Mouse (Mus musculus) hindbrain, embryonic 13.5 days (tissue): Measurements from ENCODE around the gene Zfhx3. TPM values are rescaled to one million over a fixed set of nuclear protein-coding genes. Genes with fewer than 3 reads are reported as not detected.

Experiments
- ATAC-seq: fragments of 200-750 bp; cut with Nextera tagmentation; 2 replicates; pipeline ENCODE4 v1.8.0; 2017; ENCODE audit warnings: moderate TSS enrichment; ENCODE audit not compliant: low FRiP score
- H3K27ac ChIP-seq: fragments of 300-500 bp; sonication (generic); 2 replicates; pipeline ENCODE4 v1.5.1; 2015; ENCODE audit warnings: inconsistent platforms, mild to moderate bottlenecking, moderate library complexity
- H3K27me3 ChIP-seq: fragments of 300-500 bp; sonication (generic); 2 replicates; pipeline ENCODE4 v1.6.1; 2015; ENCODE audit warnings: mild to moderate bottlenecking, inconsistent platforms
- H3K36me3 ChIP-seq: fragments of 300-500 bp; sonication (generic); 2 replicates; pipeline ENCODE4 v1.6.1; 2015; ENCODE audit warnings: mild to moderate bottlenecking, inconsistent platforms
- H3K4me1 ChIP-seq: fragments of 300-500 bp; sonication (generic); replicated peaks from 2 replicates; pipeline ENCODE4 v1.6.1; 2015; ENCODE audit warnings: inconsistent platforms
- H3K4me2 ChIP-seq: fragments of 300-500 bp; sonication (generic); 2 replicates; pipeline ENCODE4 v1.6.1; 2015; ENCODE audit warnings: inconsistent platforms, mild to moderate bottlenecking, moderate library complexity
- H3K4me3 ChIP-seq: fragments of 300-500 bp; sonication (generic); 2 replicates; pipeline ENCODE4 v1.5.1; 2015; ENCODE audit warnings: mild to moderate bottlenecking, inconsistent platforms
- H3K9ac ChIP-seq: fragments of 300-500 bp; sonication (generic); 2 replicates; pipeline ENCODE4 v1.6.1; 2015; ENCODE audit warnings: mild to moderate bottlenecking, inconsistent platforms
- H3K9me3 ChIP-seq: fragments of 300-500 bp; sonication (generic); 2 replicates; pipeline ENCODE4 v1.6.1; 2016; ENCODE audit warnings: inconsistent platforms
- WGBS: fragments of 180-500 bp; shearing (Covaris S2); methylation state at CpG from one replicate; pipeline ENCODE4 v1.1.7; 2015; 5-methylcytosine and 5-hydroxymethylcytosine counted together
- polyA plus RNA-seq: library from polyadenylated mRNA; unstranded; fragments of >200 nt; fragmentation: Nextera tagmentation; extraction: Ambion mirVana; gene quantifications from 2 replicates; pipeline ENCODE4 v1.2.1, GENCODE M21; 2015

Zfhx3 gene
- polyA plus RNA-seq, 1 experiment from 2014 or later = 36.9 TPM

DNA sequence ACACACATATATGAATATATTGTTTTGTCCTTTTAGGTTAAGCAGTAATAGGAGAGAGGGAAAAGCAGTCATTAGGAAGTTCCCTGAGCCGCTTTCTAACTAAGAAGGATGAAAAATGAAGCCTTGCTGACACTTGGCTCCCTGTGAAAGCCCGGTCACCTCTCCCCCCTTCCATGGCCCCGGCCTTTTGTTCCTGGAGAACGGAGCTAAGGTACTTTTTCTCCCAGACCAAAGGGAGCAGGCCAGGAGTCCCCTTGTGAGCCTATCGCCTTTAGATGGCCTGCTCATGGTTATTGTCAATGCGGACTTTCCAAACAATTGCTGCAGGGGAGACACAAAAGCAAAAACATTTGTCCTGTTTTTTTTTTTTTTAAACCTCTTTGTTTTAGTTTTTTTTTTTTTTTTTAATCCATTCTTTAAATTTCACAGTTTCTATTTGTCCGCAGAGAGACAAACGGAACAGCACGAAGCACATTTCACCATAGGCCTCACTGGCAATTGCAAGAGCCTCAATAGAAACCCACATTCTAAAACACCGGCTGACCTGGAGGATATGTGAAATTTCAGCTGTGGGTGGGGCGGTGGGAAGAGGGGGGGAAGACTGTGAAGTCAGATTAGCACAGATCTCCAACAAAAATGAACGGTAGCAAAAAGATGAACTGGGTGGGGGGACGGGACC is 767.6 kb downstream of the Zfhx3 start:
- Histone ChIP-seq H3K9ac (peak overlapping the region; percentile 99), H3K4me3 (peak overlapping the region; percentile 22), H3K27ac (peak overlapping the region; percentile 100), H3K36me3 (no peaks in the 10 kb centered on the region), H3K27me3 (peaks cover 21% of the 10 kb centered on the region), H3K4me2 (peak overlapping the region; percentile 93), H3K9me3 (no peaks in the 10 kb centered on the region), H3K4me1 (peaks cover 78% of the 10 kb centered on the region)
- ATAC-seq = no peak
- 16% methylated on average over 13 of the region's 13 CpGs for WGBS

DNA sequence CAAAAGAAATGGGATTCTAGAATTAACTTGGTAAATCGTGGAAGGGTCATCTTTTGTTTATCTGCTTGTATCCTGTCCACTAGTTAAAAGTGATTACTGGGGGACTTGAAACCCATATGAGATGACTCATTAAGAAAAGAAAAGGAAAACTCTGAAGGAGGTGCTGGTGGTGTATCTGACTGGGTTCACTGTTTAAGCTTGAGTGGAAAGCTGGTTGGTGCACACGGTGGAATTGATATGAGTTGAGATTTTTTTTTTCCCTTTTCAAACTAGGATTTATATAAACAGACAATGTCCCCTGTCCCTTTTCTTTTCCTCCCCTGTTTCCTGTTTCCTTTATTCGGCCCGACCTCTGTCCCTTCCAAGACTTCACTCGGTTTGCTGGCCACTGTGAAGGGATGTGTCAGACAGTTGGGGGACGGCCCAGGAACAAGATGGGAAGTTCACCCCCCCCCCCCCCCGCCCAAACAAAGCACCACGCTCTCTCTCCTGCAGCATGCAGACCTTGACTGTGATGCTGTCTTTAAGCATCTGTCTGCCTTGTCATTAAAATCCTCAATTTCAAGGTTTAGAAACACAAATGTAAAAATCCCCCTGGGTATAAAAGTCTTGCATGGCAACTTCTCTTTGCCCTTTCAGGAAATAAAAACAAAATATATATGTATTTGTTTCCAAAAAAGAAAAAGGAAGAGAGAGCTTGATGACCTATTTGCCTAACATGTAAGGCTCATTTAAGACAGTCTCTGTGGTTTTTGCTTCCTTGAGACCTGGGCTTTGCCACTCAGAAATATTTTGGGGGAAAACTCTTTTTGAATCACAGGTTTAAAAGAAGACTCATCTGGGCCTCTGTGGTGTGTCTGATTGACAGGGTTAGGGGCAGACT is 768.4 kb downstream of the Zfhx3 start:
- Histone ChIP-seq H3K27ac (peak overlapping the region; percentile 100), H3K9ac (peak overlapping the region; percentile 99), H3K36me3 (no peaks in the 10 kb centered on the region), H3K9me3 (no peaks in the 10 kb centered on the region), H3K4me2 (peak overlapping the region; percentile 93), H3K4me1 (peaks cover 84% of the 10 kb centered on the region), H3K4me3 (peak overlapping the region; percentile 20), H3K27me3 (peaks cover 21% of the 10 kb centered on the region)
- WGBS = 4% methylated on average over 8 of the region's 8 CpGs
- ATAC-seq = no peak

DNA sequence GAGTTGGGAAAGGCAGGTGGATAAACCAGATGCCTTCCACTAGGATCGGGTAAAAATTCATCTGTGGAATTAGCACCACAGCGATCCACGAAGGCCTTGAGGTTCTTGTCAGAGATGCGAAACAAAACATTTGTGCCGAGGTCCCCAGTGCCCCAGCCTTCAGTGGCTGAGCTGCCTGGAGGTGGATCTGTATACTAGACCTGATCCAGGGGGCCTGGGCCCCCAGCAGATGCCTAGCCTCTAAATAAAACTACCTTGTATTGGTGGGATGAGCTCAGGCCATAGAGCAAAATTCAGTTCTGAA is 769.0 kb downstream of the Zfhx3 start:
- peaks cover 88% of the 10 kb centered on the region for H3K4me1 ChIP-seq
- peak overlapping the region; percentile 99 for H3K9ac ChIP-seq
- H3K27me3 ChIP-seq = peaks cover 27% of the 10 kb centered on the region
- H3K4me3 ChIP-seq = peak overlapping the region; percentile 20; the same call in 1 of the 2 replicates
- peak overlapping the region; percentile 100 for H3K27ac ChIP-seq
- WGBS = 22% methylated on average over 5 of the region's 5 CpGs
- H3K36me3 ChIP-seq = no peaks in the 10 kb centered on the region
- ATAC-seq = no peak
- peak overlapping the region; percentile 93 for H3K4me2 ChIP-seq
- no peaks in the 10 kb centered on the region for H3K9me3 ChIP-seq

DNA sequence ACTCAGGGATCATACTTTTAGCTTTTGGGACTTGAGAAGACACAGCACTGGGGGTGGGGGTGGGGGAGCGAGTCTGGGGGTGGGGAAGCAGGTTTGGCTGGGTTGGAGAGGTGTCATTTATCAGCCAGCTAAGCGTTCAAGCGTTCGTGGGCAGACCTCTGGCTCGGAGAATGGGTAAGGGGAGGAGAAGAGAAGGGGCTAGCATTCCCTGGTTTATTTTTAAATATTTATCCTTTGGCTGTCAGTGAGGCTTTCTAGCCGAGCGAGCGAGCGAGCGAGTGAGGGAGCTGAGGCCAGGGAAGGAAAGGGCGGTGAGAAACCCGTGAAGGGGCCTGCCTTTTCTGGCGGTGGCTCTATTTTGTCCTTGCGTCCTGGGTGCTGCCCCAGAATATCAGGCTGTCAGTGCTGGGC is 769.6 kb downstream of the Zfhx3 start:
- Histone ChIP-seq H3K27me3 (peaks cover 33% of the 10 kb centered on the region), H3K9ac (peak overlapping the region; percentile 99), H3K9me3 (no peaks in the 10 kb centered on the region), H3K4me1 (peaks cover 88% of the 10 kb centered on the region), H3K36me3 (no peaks in the 10 kb centered on the region), H3K4me3 (peak overlapping the region; percentile 20), H3K27ac (peak overlapping the region; percentile 100), H3K4me2 (peak overlapping the region; percentile 93)
- ATAC-seq = no peak
- WGBS = 22% methylated on average over 14 of the region's 14 CpGs

DNA sequence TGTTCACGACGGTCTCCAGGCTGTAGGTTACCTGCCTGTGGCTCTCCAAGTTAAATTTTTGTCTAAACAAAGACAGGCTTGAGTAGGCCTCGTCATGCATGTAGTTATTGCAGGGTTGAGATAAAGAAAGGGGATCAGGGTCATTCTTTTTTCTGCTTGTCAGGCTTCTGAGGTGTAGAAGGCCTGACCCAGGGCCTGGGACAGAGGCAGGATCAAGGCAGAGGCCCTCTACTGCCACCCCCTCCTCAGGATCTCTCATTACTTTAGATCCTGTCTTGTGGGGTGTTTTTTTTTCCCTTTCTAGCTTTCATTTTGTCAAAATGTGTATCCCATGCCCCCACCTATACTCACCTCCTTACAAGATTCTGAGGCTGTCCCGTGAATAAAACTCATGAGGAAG is 770.2 kb downstream of the Zfhx3 start:
- WGBS = 28% methylated on average over 4 of the region's 4 CpGs
- Histone ChIP-seq H3K36me3 (no peaks in the 10 kb centered on the region), H3K9me3 (no peaks in the 10 kb centered on the region), H3K4me3 (peak overlapping the region; percentile 20), H3K4me1 (peaks cover 88% of the 10 kb centered on the region), H3K9ac (peak overlapping the region; percentile 99), H3K27ac (peak overlapping the region; percentile 100), H3K27me3 (peaks cover 39% of the 10 kb centered on the region), H3K4me2 (peak overlapping the region; percentile 93)
- no peak for ATAC-seq

DNA sequence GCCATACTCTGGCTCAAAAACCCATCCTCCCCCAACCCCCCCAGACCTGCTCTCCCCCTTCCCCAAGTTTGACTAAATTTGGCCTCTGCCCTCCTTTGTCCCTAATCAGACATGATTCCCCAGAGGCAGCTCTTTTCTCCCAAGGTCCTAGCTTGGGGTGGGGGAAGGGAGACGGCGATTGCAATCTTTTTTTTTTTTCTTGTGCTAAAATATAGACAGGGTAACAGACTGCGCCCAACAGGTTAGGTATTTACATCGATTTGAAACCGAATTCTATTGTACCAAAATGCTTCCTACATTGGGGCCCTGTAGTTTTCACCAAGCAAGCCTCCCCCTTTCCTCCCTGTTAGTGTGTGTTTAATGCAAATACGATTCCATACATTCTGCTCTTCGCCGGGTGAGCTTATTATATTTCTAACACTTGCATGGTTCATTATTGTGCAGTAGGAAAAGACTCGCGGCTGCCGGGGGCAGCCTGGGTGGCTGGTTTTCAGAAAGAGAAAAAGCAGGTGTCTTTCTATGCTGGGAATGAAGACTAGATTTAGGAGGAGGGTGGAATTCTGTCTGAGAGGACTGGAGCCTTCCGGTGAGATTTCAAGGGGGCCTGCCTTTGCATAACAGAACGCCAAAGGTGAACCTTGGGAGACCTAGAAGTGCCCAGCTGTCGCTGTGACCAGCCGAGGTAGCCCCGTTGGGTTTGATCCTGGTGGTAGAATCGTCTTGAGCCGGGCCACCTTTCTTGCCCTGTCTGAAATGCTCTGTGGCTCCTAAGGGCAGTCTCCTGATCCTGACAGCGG is 771.1 kb downstream of the Zfhx3 start:
- peak overlapping the region; percentile 80 for H3K4me3 ChIP-seq
- no peak for ATAC-seq
- H3K4me1 ChIP-seq = peaks cover 91% of the 10 kb centered on the region
- 9% methylated on average over 19 of the region's 19 CpGs for WGBS
- peak overlapping the region; percentile 93 for H3K4me2 ChIP-seq
- H3K27ac ChIP-seq = peak overlapping the region; percentile 100
- peak overlapping the region; percentile 99 for H3K9ac ChIP-seq
- no peaks in the 10 kb centered on the region for H3K9me3 ChIP-seq
- H3K36me3 ChIP-seq = no peaks in the 10 kb centered on the region
- peaks cover 48% of the 10 kb centered on the region for H3K27me3 ChIP-seq

DNA sequence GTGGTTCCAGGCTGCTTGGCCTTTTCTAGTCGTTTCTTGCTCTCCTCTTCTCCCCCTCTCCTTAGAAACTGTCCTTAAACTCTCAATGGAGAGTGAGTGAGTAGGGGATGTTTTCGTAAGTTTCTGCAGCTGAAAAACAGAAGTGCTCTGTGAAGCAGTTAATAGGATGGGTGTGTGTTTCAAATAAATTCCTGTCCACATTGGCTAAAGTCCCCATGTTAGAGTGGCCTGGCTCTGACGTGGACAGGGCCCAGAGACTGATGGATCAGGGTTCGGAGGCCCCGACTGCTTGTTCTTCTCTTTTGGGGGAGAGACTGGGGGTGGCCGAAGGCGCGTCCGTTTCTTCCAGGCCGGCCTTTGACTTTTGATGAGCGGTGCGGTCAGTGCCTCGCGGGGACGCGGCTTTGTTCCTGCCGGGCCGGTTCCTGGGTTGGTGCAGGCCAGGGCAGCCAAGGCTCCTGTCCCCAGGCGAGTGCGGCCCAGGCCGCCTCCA is 771.7 kb downstream of the Zfhx3 start:
- no peaks in the 10 kb centered on the region for H3K36me3 ChIP-seq
- peaks cover 54% of the 10 kb centered on the region for H3K27me3 ChIP-seq
- under 1% methylated on average over 21 of the region's 21 CpGs for WGBS
- H3K9ac ChIP-seq = peak overlapping the region; percentile 99
- H3K4me3 ChIP-seq = peak overlapping the region; percentile 80
- H3K27ac ChIP-seq = peak overlapping the region; percentile 100
- no peaks in the 10 kb centered on the region for H3K9me3 ChIP-seq
- H3K4me2 ChIP-seq = peak overlapping the region; percentile 93
- no peak; the same call in 1 of the 2 replicates for ATAC-seq
- peaks cover 91% of the 10 kb centered on the region for H3K4me1 ChIP-seq

DNA sequence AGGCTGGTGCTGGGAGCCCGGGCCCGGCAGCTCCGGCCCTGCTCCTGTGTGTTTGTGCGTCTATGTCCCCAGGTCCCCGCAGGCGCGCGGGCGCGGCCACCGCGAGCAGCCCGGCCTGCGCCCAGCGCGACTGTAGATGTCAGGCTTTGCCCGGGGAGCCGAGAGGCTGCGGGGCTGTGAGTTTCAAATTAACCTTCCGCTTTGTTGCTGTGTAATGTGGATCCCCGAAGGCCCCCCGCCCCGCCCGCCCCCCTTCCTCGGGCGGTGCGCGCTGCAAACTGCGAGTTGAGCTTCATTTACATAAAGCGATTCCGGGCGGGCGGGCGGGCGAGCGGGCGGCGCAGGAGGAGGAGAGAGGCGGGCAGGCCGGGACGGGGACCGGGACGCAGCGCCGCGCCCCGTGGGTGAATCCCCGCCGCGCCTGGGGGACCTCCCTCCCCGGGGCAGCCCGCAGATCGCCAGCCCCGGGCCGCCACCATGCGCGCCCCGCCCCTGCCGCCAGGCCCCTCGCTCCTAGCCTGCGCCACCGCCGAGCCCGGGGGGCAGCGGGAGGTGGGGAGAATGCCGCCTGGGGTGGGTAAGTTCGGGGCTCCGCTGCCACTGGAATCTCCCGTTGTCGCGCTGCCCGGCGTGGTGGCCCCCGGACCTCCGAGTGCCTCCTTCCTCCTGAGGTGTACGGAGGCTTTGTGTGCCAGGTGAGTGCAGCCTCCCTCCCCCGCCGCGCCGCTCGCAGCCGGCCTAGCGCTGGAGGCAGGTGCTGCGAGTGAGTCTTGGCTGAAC is 772.4 kb downstream of the Zfhx3 start:
- H3K27ac ChIP-seq = peak overlapping the region; percentile 100
- peaks cover 91% of the 10 kb centered on the region for H3K4me1 ChIP-seq
- H3K27me3 ChIP-seq = peaks cover 59% of the 10 kb centered on the region
- WGBS = under 1% methylated on average over 50 of the region's 84 CpGs
- no peaks in the 10 kb centered on the region for H3K36me3 ChIP-seq
- ATAC-seq = peak; percentile 69
- H3K9ac ChIP-seq = peak overlapping the region; percentile 99
- H3K9me3 ChIP-seq = no peaks in the 10 kb centered on the region
- H3K4me3 ChIP-seq = peak overlapping the region; percentile 80
- H3K4me2 ChIP-seq = peak overlapping the region; percentile 93

DNA sequence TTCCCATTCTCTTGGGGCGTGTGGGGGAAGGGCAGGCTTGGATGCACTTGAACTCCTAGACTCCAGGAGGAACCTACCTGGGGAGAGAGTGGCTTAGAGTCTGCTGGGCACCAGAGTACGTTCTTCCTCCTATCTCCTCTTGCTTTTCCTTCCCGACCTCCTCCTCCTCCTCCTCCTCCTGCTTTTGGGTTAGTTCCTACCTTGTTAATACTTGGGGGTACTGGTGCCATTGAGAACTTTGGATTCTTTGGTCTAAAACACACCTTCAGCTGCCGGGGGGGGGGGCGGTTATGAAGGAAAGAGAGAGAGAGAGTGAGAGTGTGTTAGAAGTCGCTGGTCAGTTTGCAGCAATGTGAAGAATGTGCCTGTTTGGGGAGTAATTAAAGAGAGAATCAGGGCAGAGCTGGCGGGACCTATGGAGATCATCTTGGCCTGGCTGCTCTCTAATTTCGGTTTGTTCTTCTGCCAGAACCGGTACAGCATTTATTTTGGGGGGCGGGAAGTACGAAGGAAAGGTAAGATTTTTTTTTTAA is 773.0 kb downstream of the Zfhx3 start:
- no peaks in the 10 kb centered on the region for H3K36me3 ChIP-seq
- peak overlapping the region; percentile 80 for H3K4me3 ChIP-seq
- H3K27me3 ChIP-seq = peaks cover 65% of the 10 kb centered on the region
- WGBS = 16% methylated on average over 10 of the region's 11 CpGs
- H3K27ac ChIP-seq = peak overlapping the region; percentile 100
- H3K4me2 ChIP-seq = peak overlapping the region; percentile 93
- H3K9me3 ChIP-seq = no peaks in the 10 kb centered on the region
- H3K9ac ChIP-seq = peak overlapping the region; percentile 99
- ATAC-seq = no peak
- peaks cover 92% of the 10 kb centered on the region for H3K4me1 ChIP-seq

DNA sequence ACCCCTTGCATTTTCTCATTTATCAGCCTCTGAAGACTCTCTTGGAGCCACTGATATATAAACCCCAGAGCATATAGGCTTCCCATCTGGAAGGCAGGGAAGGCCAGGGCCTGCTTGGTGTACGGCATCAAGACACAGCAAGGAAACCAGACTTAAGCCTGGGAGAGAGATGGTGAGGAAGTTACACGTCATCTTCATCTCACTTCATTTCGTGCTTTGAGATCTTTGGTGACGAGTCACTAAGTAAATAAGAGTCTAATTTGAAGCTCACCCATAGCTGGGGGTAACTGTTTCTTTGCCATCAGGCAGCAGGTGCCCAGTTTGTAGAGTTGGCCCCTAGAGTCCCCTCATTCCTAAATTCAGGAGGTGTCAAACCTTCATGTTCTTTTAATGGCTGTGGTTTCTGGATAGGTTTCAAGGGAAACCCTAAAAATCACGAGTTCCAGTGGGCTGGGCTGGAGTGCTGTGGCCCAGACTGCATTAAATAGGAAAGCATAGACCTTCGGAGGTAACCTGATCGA is 773.9 kb downstream of the Zfhx3 start:
- H3K9ac ChIP-seq = peak overlapping the region; percentile 99
- peak overlapping the region; percentile 93 for H3K4me2 ChIP-seq
- 46% methylated on average over 7 of the region's 7 CpGs for WGBS
- H3K4me1 ChIP-seq = peaks cover 91% of the 10 kb centered on the region
- H3K36me3 ChIP-seq = no peaks in the 10 kb centered on the region
- ATAC-seq = no peak
- H3K9me3 ChIP-seq = no peaks in the 10 kb centered on the region
- peak overlapping the region; percentile 100 for H3K27ac ChIP-seq
- H3K4me3 ChIP-seq = peak overlapping the region; percentile 80
- peaks cover 71% of the 10 kb centered on the region for H3K27me3 ChIP-seq

DNA sequence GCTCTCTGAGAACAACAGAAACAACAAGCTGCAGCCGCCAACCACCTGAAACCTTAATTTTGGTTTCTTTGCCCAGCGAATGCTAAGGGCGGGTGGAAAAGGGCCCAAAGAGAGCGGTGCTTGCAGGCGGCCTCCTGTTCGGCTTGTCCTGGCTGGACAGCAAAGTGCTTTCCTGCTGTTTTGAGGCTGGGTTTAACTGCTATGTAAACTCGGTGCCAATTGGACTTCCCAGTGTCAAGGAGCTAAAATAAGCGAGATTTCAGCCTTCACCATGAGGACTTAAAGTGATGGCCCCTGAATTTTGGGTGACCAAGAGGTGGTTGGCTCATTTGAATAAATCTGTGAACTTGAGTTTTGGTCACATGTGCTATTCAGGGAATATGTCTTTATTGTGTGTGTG is 775.1 kb downstream of the Zfhx3 start:
- WGBS = 28% methylated on average over 8 of the region's 8 CpGs

More for the DNA sequence above, 775.1 kb downstream of the Zfhx3 start:
- Histone ChIP-seq H3K27ac (peak overlapping the region; percentile 100; the same call in 1 of the 2 replicates), H3K27me3 (peaks cover 77% of the 10 kb centered on the region), H3K4me3 (peak overlapping the region; percentile 80), H3K9ac (peak overlapping the region; percentile 99), H3K4me1 (peaks cover 90% of the 10 kb centered on the region), H3K9me3 (no peaks in the 10 kb centered on the region), H3K36me3 (no peaks in the 10 kb centered on the region), H3K4me2 (peak overlapping the region; percentile 93)
- ATAC-seq = no peak
